Mouse (Mus musculus): Measurements from ENCODE around the gene Daxx.
"Not testable (repeated sequence)": the region's sequence is repeated elsewhere in the genome, so short reads cannot be mapped to it uniquely, and the experiment has no call there.

GRCm38 (mm10) chr17:33889941-33890532 is 19.2 kb upstream of the Daxx start:
- not testable (repeated sequence) for TF ChIP-seq EP300, CTCF (IDR thresholded peaks at IDR 0.05; ENCODE audit: low read depth)
